Mouse (Mus musculus) liver, embryonic 18 days (tissue): Measurements from ENCODE around the gene Ribc1. TPM values are rescaled to one million over a fixed set of nuclear protein-coding genes. Genes with fewer than 3 reads are reported as not detected.

Source experiments
- polyA plus RNA-seq: library from polyadenylated mRNA; depleted of rRNA; stranded (reverse); fragments of >200 nt; gene quantifications from 2 replicates; pipeline ENCODE4 v1.2.3, GENCODE M21; 2012; rRNA removed

The Ribc1 gene
- polyA plus RNA-seq, result 0.67 and 0.80 TPM in 2 replicates

DNA sequence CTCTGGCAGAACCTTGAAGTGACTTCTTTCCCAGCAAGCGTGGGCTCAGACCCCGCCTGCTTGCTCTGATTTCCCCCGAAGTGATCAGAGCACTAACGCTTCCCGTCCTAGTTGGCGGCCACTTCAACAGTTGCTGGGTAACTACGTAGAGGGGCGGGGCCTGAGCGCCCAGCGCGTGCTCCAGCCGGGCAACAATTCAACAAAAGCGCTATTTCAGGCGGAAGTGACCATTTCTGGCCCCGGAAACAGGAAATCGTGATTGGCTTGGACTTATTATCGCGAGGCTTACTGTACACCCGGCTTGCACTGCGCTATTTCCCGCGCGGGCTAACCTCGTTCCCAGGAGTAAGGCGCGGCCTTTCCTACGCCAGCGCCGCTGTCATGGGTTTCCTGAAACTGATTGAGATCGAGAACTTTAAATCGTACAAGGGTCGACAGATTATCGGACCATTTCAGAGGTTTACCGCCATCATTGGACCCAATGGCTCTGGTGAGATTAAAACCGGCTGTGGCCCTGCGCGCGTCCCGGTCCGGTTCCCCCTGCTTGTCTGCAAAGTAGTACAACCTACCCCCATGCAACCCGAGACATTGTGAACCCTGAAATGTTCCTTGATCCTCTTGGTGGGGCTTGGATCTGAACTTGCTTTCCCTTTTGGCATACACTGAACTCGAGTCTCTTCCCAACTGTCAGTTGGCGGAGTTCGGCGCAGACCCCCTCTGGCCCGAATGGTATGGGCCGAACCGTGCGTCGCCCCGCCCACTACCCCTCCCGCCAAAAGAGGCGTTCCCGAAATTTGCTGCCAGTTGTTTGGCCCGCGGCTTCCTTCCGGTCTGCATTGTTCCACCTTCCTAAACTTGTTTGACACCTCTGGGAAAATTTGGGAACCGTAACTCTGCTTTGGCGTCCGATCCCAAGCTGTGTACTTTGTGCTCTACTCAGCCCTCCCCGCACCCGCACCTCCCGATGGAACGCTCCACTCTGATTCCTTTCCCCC lies at the start of gene Ribc1, which contains the start of gene Smc1a:
Gene Ribc1, minus strand, starts transcription at position 145 of the 995 bp plus-strand sequence.
Gene Smc1a, plus strand, starts transcription at position 278 of the 995 bp plus-strand sequence.

DNA sequence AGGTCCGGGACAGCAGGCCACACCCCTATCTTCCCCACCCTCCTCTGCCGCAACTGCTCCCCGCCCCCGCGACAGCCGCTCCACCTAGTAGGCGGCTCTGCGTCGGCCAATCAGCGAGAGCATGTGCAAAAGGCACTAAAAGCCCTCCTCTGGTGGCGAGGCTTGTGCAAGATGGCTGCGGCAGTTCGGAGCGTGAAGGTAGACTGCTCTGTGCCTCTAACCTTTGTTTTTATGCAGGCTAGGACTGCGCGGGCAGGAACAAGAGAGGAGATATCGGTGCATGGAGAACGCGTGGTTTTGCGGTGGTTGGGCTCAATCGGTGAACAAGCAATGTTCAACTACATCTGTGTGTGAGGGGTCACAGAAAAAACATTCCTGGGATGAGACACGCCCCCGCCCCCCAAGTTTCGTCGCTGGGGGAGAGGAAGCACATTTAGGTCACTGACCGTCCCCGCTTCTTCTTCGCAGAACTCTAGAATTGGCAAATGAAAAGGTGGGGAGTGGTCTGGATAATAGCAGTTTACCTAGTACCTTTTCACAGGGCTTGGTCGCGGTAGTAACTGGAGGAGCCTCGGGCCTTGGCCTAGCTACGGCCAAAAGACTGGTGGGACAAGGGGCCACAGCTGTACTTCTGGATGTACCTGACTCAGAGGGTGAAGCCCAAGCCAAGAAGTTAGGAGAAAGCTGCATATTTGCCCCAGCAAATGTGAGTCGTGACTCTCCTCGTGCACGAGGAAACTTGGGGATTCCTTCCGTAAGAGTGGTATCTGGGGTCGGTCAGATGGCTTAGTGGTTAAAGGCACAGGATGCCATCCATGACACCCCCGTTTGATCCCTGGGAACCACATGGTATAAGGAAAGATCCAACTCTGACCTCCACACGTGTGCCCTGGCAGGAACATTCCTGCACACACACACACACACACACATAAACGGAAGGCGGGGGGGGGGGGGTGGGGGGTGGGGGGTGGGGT lies 14.1 kb downstream of the Ribc1 start, which contains the start of gene Hsd17b10:
Gene Hsd17b10, plus strand, starts transcription at position 109 of the 974 bp plus-strand sequence.

Other genes with a start within 250 kb of the Ribc1 start
- gene Huwe1, start 215.5 kb downstream of the Ribc1 start, polyA plus RNA-seq, result 15.3 and 19.9 TPM in 2 replicates
- gene Hsd17b10, start 14.4 kb downstream of the Ribc1 start, polyA plus RNA-seq, result 90.3 and 92.4 TPM in 2 replicates
- gene Smc1a, start 133 bp upstream of the Ribc1 start, polyA plus RNA-seq, result 23.6 and 27.4 TPM in 2 replicates
- gene Iqsec2, start 128.0 kb upstream of the Ribc1 start, polyA plus RNA-seq, result 2.5 and 2.8 TPM in 2 replicates
- 16.1 and 17.9 TPM in 2 replicates for gene Kdm5c, start 216.7 kb upstream of the Ribc1 start, polyA plus RNA-seq